Mouse (Mus musculus): ENCODE results near the gene Lrrc8d. TPM values are rescaled to one million over a fixed set of nuclear protein-coding genes. Genes with fewer than 3 reads are reported as not detected.
A peak's percentile ranks its signal among the peaks of the same experiment; 100 is the strongest.
"Not testable (repeated sequence)": the region's sequence is repeated elsewhere in the genome, so short reads cannot be mapped to it uniquely, and the experiment has no call there.

Gene Lrrc8d
- polyA plus RNA-seq, 1 experiment from 2014 or later = 22.2 TPM

GRCm38 (mm10) chr5:105844044-105844753 lies 144.4 kb downstream of the Lrrc8d start:
- Histone ChIP-seq H3K27me3 (replicated peaks; ENCODE audit: low read depth, poor library complexity, severe bottlenecking) (no peaks in the 10 kb centered on the region), H3K4me1 (peaks cover 4% of the 10 kb centered on the region), H3K4me3 (no peak overlapping the region), H3K27ac (replicated peaks) (no peak overlapping the region), H3K9me3 (no peaks in the 10 kb centered on the region), H3K36me3 (replicated peaks) (no peaks in the 10 kb centered on the region)
- WGBS = 86% methylated on average over 10 of the region's 10 CpGs
- DNase-seq (ENCODE audit: low spot score) = no peak

- H3K36me3 ChIP-seq (replicated peaks) = no peaks in the 10 kb centered on the region
- H3K27me3 ChIP-seq (replicated peaks; ENCODE audit: low read depth, poor library complexity, severe bottlenecking) = no peaks in the 10 kb centered on the region
- DNase-seq (ENCODE audit: low spot score) = no peak
- H3K27ac ChIP-seq (replicated peaks) = no peak overlapping the region
- 97% methylated on average over 2 of the region's 2 CpGs for WGBS
- peaks cover 9% of the 10 kb centered on the region for H3K4me1 ChIP-seq
- H3K9me3 ChIP-seq = no peaks in the 10 kb centered on the region
- no peak overlapping the region for H3K4me3 ChIP-seq
Measured at GRCm38 (mm10) chr5:105845041-105845440, 145.3 kb downstream of the Lrrc8d start.

GRCm38 (mm10) chr5:105847726-105848125 lies 148.0 kb downstream of the Lrrc8d start:
- no peaks in the 10 kb centered on the region for H3K27me3 ChIP-seq (replicated peaks; ENCODE audit: low read depth, poor library complexity, severe bottlenecking)
- 89% methylated on average over 8 of the region's 8 CpGs for WGBS
- no peak overlapping the region for H3K27ac ChIP-seq (replicated peaks)

GRCm38 (mm10) chr5:105849222-105849621 lies 149.5 kb downstream of the Lrrc8d start:
- Histone ChIP-seq H3K27ac (replicated peaks) (no peak overlapping the region), H3K4me3 (no peak overlapping the region), H3K36me3 (replicated peaks) (no peaks in the 10 kb centered on the region), H3K9me3 (no peaks in the 10 kb centered on the region), H3K4me1 (peaks cover 9% of the 10 kb centered on the region), H3K27me3 (replicated peaks; ENCODE audit: low read depth, poor library complexity, severe bottlenecking) (no peaks in the 10 kb centered on the region)
- WGBS = 82% methylated on average over 4 of the region's 4 CpGs
- no peak for DNase-seq (ENCODE audit: low spot score)

More at GRCm38 (mm10) chr5:105847726-105848125, 148.0 kb downstream of the Lrrc8d start:
- Histone ChIP-seq H3K4me1 (peaks cover 9% of the 10 kb centered on the region), H3K36me3 (replicated peaks) (no peaks in the 10 kb centered on the region), H3K4me3 (no peak overlapping the region), H3K9me3 (no peaks in the 10 kb centered on the region)
- no peak for DNase-seq (ENCODE audit: low spot score)

- H3K4me1 ChIP-seq = peaks cover 9% of the 10 kb centered on the region
- no peaks in the 10 kb centered on the region for H3K9me3 ChIP-seq
- no peak overlapping the region for H3K27ac ChIP-seq (replicated peaks)
- DNase-seq (ENCODE audit: low spot score) = no peak
- no peaks in the 10 kb centered on the region for H3K27me3 ChIP-seq (replicated peaks; ENCODE audit: low read depth, poor library complexity, severe bottlenecking)
- no peak overlapping the region for H3K4me3 ChIP-seq
- no peaks in the 10 kb centered on the region for H3K36me3 ChIP-seq (replicated peaks)
- WGBS = 79% methylated on average over 3 of the region's 3 CpGs
Measured at GRCm38 (mm10) chr5:105849643-105850042, 149.9 kb downstream of the Lrrc8d start.

- H3K36me3 ChIP-seq (replicated peaks) = no peaks in the 10 kb centered on the region
- WGBS = 85% methylated on average over 9 of the region's 9 CpGs
- no peak overlapping the region for H3K4me3 ChIP-seq
- peaks cover 24% of the 10 kb centered on the region for H3K4me1 ChIP-seq
- no peak for DNase-seq (ENCODE audit: low spot score)
- H3K9me3 ChIP-seq = no peaks in the 10 kb centered on the region
- no peaks in the 10 kb centered on the region for H3K27me3 ChIP-seq (replicated peaks; ENCODE audit: low read depth, poor library complexity, severe bottlenecking)
- no peak overlapping the region for H3K27ac ChIP-seq (replicated peaks)
Measured at GRCm38 (mm10) chr5:105853271-105853670, 153.5 kb downstream of the Lrrc8d start.

GRCm38 (mm10) chr5:105857486-105857885 lies 157.7 kb downstream of the Lrrc8d start:
- Histone ChIP-seq H3K27ac (replicated peaks) (peak overlapping the region; percentile 65), H3K4me1 (peaks cover 37% of the 10 kb centered on the region), H3K27me3 (replicated peaks; ENCODE audit: low read depth, poor library complexity, severe bottlenecking) (no peaks in the 10 kb centered on the region), H3K4me3 (no peak overlapping the region), H3K36me3 (replicated peaks) (no peaks in the 10 kb centered on the region), H3K9me3 (no peaks in the 10 kb centered on the region)
- no peak for DNase-seq (ENCODE audit: low spot score)
- 81% methylated on average over 5 of the region's 5 CpGs for WGBS

GRCm38 (mm10) chr5:105858754-105859694 lies 159.3 kb downstream of the Lrrc8d start:
- peak; percentile 70 for DNase-seq (ENCODE audit: low spot score)
- Histone ChIP-seq H3K27ac (replicated peaks) (peak overlapping the region; percentile 81), H3K27me3 (replicated peaks; ENCODE audit: low read depth, poor library complexity, severe bottlenecking) (no peaks in the 10 kb centered on the region), H3K36me3 (replicated peaks) (no peaks in the 10 kb centered on the region), H3K4me3 (no peak overlapping the region), H3K9me3 (no peaks in the 10 kb centered on the region), H3K4me1 (peaks cover 37% of the 10 kb centered on the region)
- 47% methylated on average over 8 of the region's 8 CpGs for WGBS

- H3K4me3 ChIP-seq = no peak overlapping the region
- no peaks in the 10 kb centered on the region for H3K9me3 ChIP-seq
- WGBS = 27% methylated on average over 11 of the region's 11 CpGs
- H3K27ac ChIP-seq (replicated peaks) = peak overlapping the region; percentile 81
- peaks cover 37% of the 10 kb centered on the region for H3K4me1 ChIP-seq
- peak; percentile 49 for DNase-seq (ENCODE audit: low spot score)
- no peaks in the 10 kb centered on the region for H3K36me3 ChIP-seq (replicated peaks)
- H3K27me3 ChIP-seq (replicated peaks; ENCODE audit: low read depth, poor library complexity, severe bottlenecking) = no peaks in the 10 kb centered on the region
Measured at GRCm38 (mm10) chr5:105859716-105860460, 160.1 kb downstream of the Lrrc8d start.

- peak overlapping the region; percentile 81 for H3K27ac ChIP-seq (replicated peaks)
- H3K9me3 ChIP-seq = no peaks in the 10 kb centered on the region
- H3K36me3 ChIP-seq (replicated peaks) = no peaks in the 10 kb centered on the region
- no peaks in the 10 kb centered on the region for H3K27me3 ChIP-seq (replicated peaks; ENCODE audit: low read depth, poor library complexity, severe bottlenecking)
- H3K4me1 ChIP-seq = peaks cover 37% of the 10 kb centered on the region
- peak; percentile 24 for DNase-seq (ENCODE audit: low spot score)
- WGBS = 72% methylated on average over 10 of the region's 10 CpGs
- H3K4me3 ChIP-seq = no peak overlapping the region
Measured at GRCm38 (mm10) chr5:105860461-105860835, 160.7 kb downstream of the Lrrc8d start.

- no peak for DNase-seq (ENCODE audit: low spot score)
- 93% methylated on average over 5 of the region's 5 CpGs for WGBS
Measured at GRCm38 (mm10) chr5:105861616-105862015, 161.8 kb downstream of the Lrrc8d start.

GRCm38 (mm10) chr5:105865110-105865628 lies 165.4 kb downstream of the Lrrc8d start:
- WGBS = 56% methylated on average over 5 of the region's 5 CpGs
- not testable (repeated sequence) for H3K9me3 ChIP-seq; DNase-seq (ENCODE audit: low spot score); H3K27me3 ChIP-seq (replicated peaks; ENCODE audit: low read depth, poor library complexity, severe bottlenecking); H3K27ac ChIP-seq (replicated peaks); H3K4me3 ChIP-seq; H3K36me3 ChIP-seq (replicated peaks)
- peaks cover 12% of the 10 kb centered on the region for H3K4me1 ChIP-seq

More at GRCm38 (mm10) chr5:105861616-105862015, 161.8 kb downstream of the Lrrc8d start:
- H3K4me3 ChIP-seq = no peak overlapping the region
- H3K4me1 ChIP-seq = peaks cover 34% of the 10 kb centered on the region
- H3K27ac ChIP-seq (replicated peaks) = no peak overlapping the region
- no peaks in the 10 kb centered on the region for H3K36me3 ChIP-seq (replicated peaks)
- no peaks in the 10 kb centered on the region for H3K27me3 ChIP-seq (replicated peaks; ENCODE audit: low read depth, poor library complexity, severe bottlenecking)
- no peaks in the 10 kb centered on the region for H3K9me3 ChIP-seq
